Mouse (Mus musculus) adrenal gland (tissue): ENCODE measurements around the gene Fat1.

Experiments
- intact Hi-C: fragments of 180-260 bp; cut with DNase I; formaldehyde crosslinking; loops from one replicate; pipeline ENCODE4 v1.15.1; 2025

Fat1 gene

GRCm38 (mm10) chr8:44960906-44961305 lies 25.7 kb downstream of the Fat1 start:
- intact Hi-C loops = no loop called here

- intact Hi-C loops = no loop called here
Measured at GRCm38 (mm10) chr8:44961492-44961891, 26.2 kb downstream of the Fat1 start.

- intact Hi-C loops = no loop called here
Measured at GRCm38 (mm10) chr8:44962572-44963231, 27.5 kb downstream of the Fat1 start.

GRCm38 (mm10) chr8:44967521-44968039 lies 32.3 kb downstream of the Fat1 start:
- intact Hi-C loops = no loop called here

GRCm38 (mm10) chr8:44970093-44970492 lies 34.8 kb downstream of the Fat1 start:
- intact Hi-C loops = no loop called here

GRCm38 (mm10) chr8:44971346-44971745 lies 36.1 kb downstream of the Fat1 start:
- intact Hi-C loops = no loop called here

GRCm38 (mm10) chr8:44971964-44972363 lies 36.7 kb downstream of the Fat1 start:
- intact Hi-C loops = no loop called here

- intact Hi-C loops = no loop called here
Measured at GRCm38 (mm10) chr8:44975113-44975512, 39.9 kb downstream of the Fat1 start.

GRCm38 (mm10) chr8:44975654-44976053 lies 40.4 kb downstream of the Fat1 start:
- intact Hi-C loops = no loop called here

GRCm38 (mm10) chr8:44978622-44979021 lies 43.4 kb downstream of the Fat1 start:
- intact Hi-C loops = no loop called here

GRCm38 (mm10) chr8:44979245-44979644 lies 44.0 kb downstream of the Fat1 start:
- intact Hi-C loops = no loop called here

GRCm38 (mm10) chr8:44980030-44980429 lies 44.8 kb downstream of the Fat1 start:
- intact Hi-C loops = loop anchor here (5.0 kb wide), 1 partner anchor 43 kb away; the partner anchor contains the start of gene Fat1

GRCm38 (mm10) chr8:44985326-44986288 lies 50.4 kb downstream of the Fat1 start:
- intact Hi-C loops = no loop called here

GRCm38 (mm10) chr8:44991700-44992487 lies 56.6 kb downstream of the Fat1 start:
- intact Hi-C loops = no loop called here

- intact Hi-C loops = no loop called here
Measured at GRCm38 (mm10) chr8:44992664-44993063, 57.4 kb downstream of the Fat1 start.

GRCm38 (mm10) chr8:44993376-44993775 lies 58.1 kb downstream of the Fat1 start:
- intact Hi-C loops = no loop called here

GRCm38 (mm10) chr8:44996493-44996892 lies 61.2 kb downstream of the Fat1 start:
- intact Hi-C loops = loop anchor here (5.0 kb wide), 1 partner anchor 59 kb away; the partner anchor contains the start of gene Fat1

- intact Hi-C loops = loop anchor here (5.0 kb wide), 1 partner anchor 60 kb away; the partner anchor contains the start of gene Fat1
Measured at GRCm38 (mm10) chr8:44997321-44997720, 62.1 kb downstream of the Fat1 start.

- intact Hi-C loops = loop anchor here (5.0 kb wide), 1 partner anchor 61 kb away; the partner anchor contains the start of gene Fat1
Measured at GRCm38 (mm10) chr8:44997829-44998228, 62.6 kb downstream of the Fat1 start.

GRCm38 (mm10) chr8:44998275-44998674 lies 63.0 kb downstream of the Fat1 start:
- intact Hi-C loops = loop anchor here (5.0 kb wide), 1 partner anchor 61 kb away; the partner anchor contains the start of gene Fat1
